Mouse (Mus musculus) olfactory bulb, adult 2 months (tissue): ENCODE data around the gene Trat1.

ENCODE experiments used
- CTCF ChIP-seq: fragments of 200-500 bp; IDR thresholded peaks from 2 replicates; pipeline ENCODE4 v1.5.1; 2012; ENCODE audit warnings: low read depth, mild to moderate bottlenecking, low read length, moderate library complexity; ENCODE audit not compliant: insufficient read depth
- POLR2A ChIP-seq: fragments of 200-500 bp; IDR thresholded peaks from 2 replicates; pipeline ENCODE4 v1.6.1; 2012; ENCODE audit warnings: mild to moderate bottlenecking, low read depth, low read length, moderate library complexity; ENCODE audit not compliant: insufficient read depth

GRCm38 (mm10) chr16:48800906-48801305 is 29.1 kb upstream of the Trat1 start:
- no peak for TF ChIP-seq CTCF
- TF ChIP-seq POLR2A = no peak
